Mouse (Mus musculus): ENCODE results near the gene Olfr49.

DNA sequence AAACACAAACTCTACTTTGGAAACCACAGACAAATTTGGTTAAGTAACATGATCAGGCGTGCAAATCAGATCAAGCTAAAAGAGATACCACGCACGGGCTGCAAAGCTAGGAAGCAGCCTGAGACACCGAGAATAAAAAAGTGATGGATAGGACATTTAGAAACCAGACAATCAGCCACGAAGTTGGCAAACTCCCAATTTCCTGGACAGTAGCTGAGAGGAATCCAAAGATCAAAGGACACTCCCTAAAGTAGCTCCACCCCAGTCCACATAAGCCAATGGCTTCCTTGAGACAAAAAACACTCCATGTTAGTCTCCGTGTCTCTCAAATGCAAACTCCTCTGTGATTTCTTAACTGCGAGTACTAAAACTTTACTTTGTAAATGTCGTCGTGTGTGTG lies 35.4 kb downstream of the Olfr49 start:
- TF ChIP-seq POLR2A (IDR thresholded peaks at IDR 0.05; ENCODE audit: insufficient read depth, low read depth, low read length) (no peak), CTCF (IDR thresholded peaks at IDR 0.05) (no peak), EP300 (IDR thresholded peaks at IDR 0.05; ENCODE audit: insufficient read depth, low read depth, low read length) (no peak)

Measured in heart, adult 2 months (tissue).